Mouse (Mus musculus): ENCODE results near the gene Zbtb1. TPM values are rescaled to one million over a fixed set of nuclear protein-coding genes. Genes with fewer than 3 reads are reported as not detected.
A peak's percentile ranks its signal among the peaks of the same experiment; 100 is the strongest.

The Zbtb1 gene
- 3.9 and 5.2 TPM in 2 replicates for polyA plus RNA-seq (2011; ENCODE audit: insufficient read depth, insufficient read length, low replicate concordance, missing spikeins)

- WGBS, result under 1% methylated on average over 93 of the region's 99 CpGs
- Histone ChIP-seq H3K27ac (ENCODE audit: control insufficient read depth, insufficient read depth, low read depth, low read length, poor library complexity) (peak within 1 kb of the TSS; percentile 100), H3K4me3 (replicated peaks; ENCODE audit: control insufficient read depth, low read depth, low read length) (peak within 1 kb of the TSS; percentile 91), H3K4me1 (ENCODE audit: control insufficient read depth, insufficient read depth, low read length) (peaks cover 4% of the 10 kb centered on the region; the same call in 1 of the 2 replicates)
- TF ChIP-seq POLR2A (IDR thresholded peaks at IDR 0.05; ENCODE audit: borderline replicate concordance, control insufficient read depth, low read depth, low read length) (peak; percentile 89; the same call in 1 of the 2 replicates), CTCF (IDR thresholded peaks at IDR 0.05; ENCODE audit: control insufficient read depth, insufficient read depth, low read length) (no peak)
These were observed at the start of gene Zbtb1 for GRCm38 (mm10) chr12:76369978-76370830. TSS of gene Zbtb1 (plus strand) at chr12:76370266.

- no peak; the same call in 1 of the 2 replicates for TF ChIP-seq POLR2A (IDR thresholded peaks at IDR 0.05; ENCODE audit: borderline replicate concordance, control insufficient read depth, low read depth, low read length)
- no peak for TF ChIP-seq CTCF (IDR thresholded peaks at IDR 0.05; ENCODE audit: control insufficient read depth, insufficient read depth, low read length)
- H3K4me1 ChIP-seq (ENCODE audit: control insufficient read depth, insufficient read depth, low read length), result no peaks in the 10 kb centered on the region; the same call in 1 of the 2 replicates
- peak within 1 kb of the TSS; percentile 48 for H3K4me3 ChIP-seq (replicated peaks; ENCODE audit: control insufficient read depth, low read depth, low read length)
- WGBS, result 4% methylated on average over 53 of the region's 53 CpGs
- H3K27ac ChIP-seq (ENCODE audit: control insufficient read depth, insufficient read depth, low read depth, low read length, poor library complexity), result no peak within 1 kb of the TSS
These were observed 45.2 kb upstream of the Zbtb1 start, which contains the start of gene Akap5 for GRCm38 (mm10) chr12:76324679-76325431. TSS of gene Akap5 (plus strand) at chr12:76324891.

- Histone ChIP-seq H3K4me1 (ENCODE audit: control insufficient read depth, insufficient read depth, low read length) (no peaks in the 10 kb centered on the region; the same call in 1 of the 2 replicates), H3K27ac (ENCODE audit: control insufficient read depth, insufficient read depth, low read depth, low read length, poor library complexity) (no peak overlapping the region), H3K4me3 (replicated peaks; ENCODE audit: control insufficient read depth, low read depth, low read length) (no peak overlapping the region)
- TF ChIP-seq CTCF (IDR thresholded peaks at IDR 0.05; ENCODE audit: control insufficient read depth, insufficient read depth, low read length), result no peak
- TF ChIP-seq POLR2A (IDR thresholded peaks at IDR 0.05; ENCODE audit: borderline replicate concordance, control insufficient read depth, low read depth, low read length), result no peak
- WGBS, result 91% methylated on average over 23 of the region's 23 CpGs
These were observed 43.4 kb upstream of the Zbtb1 start for GRCm38 (mm10) chr12:76326437-76327220.

GRCm38 (mm10) chr12:76328567-76329354 is 41.3 kb upstream of the Zbtb1 start:
- H3K27ac ChIP-seq (ENCODE audit: control insufficient read depth, insufficient read depth, low read depth, low read length, poor library complexity), result peak overlapping the region; percentile 58
- WGBS, result 61% methylated on average over 6 of the region's 6 CpGs
- H3K4me3 ChIP-seq (replicated peaks; ENCODE audit: control insufficient read depth, low read depth, low read length), result no peak overlapping the region
- no peaks in the 10 kb centered on the region; the same call in 1 of the 2 replicates for H3K4me1 ChIP-seq (ENCODE audit: control insufficient read depth, insufficient read depth, low read length)
- TF ChIP-seq POLR2A (IDR thresholded peaks at IDR 0.05; ENCODE audit: borderline replicate concordance, control insufficient read depth, low read depth, low read length) (no peak), CTCF (IDR thresholded peaks at IDR 0.05; ENCODE audit: control insufficient read depth, insufficient read depth, low read length) (no peak)

GRCm38 (mm10) chr12:76333688-76334087 is 36.4 kb upstream of the Zbtb1 start:
- Histone ChIP-seq H3K4me1 (ENCODE audit: control insufficient read depth, insufficient read depth, low read length) (no peaks in the 10 kb centered on the region; the same call in 1 of the 2 replicates), H3K27ac (ENCODE audit: control insufficient read depth, insufficient read depth, low read depth, low read length, poor library complexity) (no peak overlapping the region), H3K4me3 (replicated peaks; ENCODE audit: control insufficient read depth, low read depth, low read length) (no peak overlapping the region)
- TF ChIP-seq CTCF (IDR thresholded peaks at IDR 0.05; ENCODE audit: control insufficient read depth, insufficient read depth, low read length), result no peak
- TF ChIP-seq POLR2A (IDR thresholded peaks at IDR 0.05; ENCODE audit: borderline replicate concordance, control insufficient read depth, low read depth, low read length), result no peak
- WGBS, result 38% methylated on average over 5 of the region's 5 CpGs

GRCm38 (mm10) chr12:76335641-76336040 is 34.4 kb upstream of the Zbtb1 start:
- no peaks in the 10 kb centered on the region; the same call in 1 of the 2 replicates for H3K4me1 ChIP-seq (ENCODE audit: control insufficient read depth, insufficient read depth, low read length)
- no peak overlapping the region for H3K27ac ChIP-seq (ENCODE audit: control insufficient read depth, insufficient read depth, low read depth, low read length, poor library complexity)
- TF ChIP-seq POLR2A (IDR thresholded peaks at IDR 0.05; ENCODE audit: borderline replicate concordance, control insufficient read depth, low read depth, low read length) (no peak), CTCF (IDR thresholded peaks at IDR 0.05; ENCODE audit: control insufficient read depth, insufficient read depth, low read length) (no peak)
- no peak overlapping the region for H3K4me3 ChIP-seq (replicated peaks; ENCODE audit: control insufficient read depth, low read depth, low read length)
- WGBS, result 78% methylated on average over 5 of the region's 5 CpGs
